Mouse (Mus musculus) heart, embryonic 12.5 days (tissue): Measurements from ENCODE around the gene Plcl2. TPM values are rescaled to one million over a fixed set of nuclear protein-coding genes. Genes with fewer than 3 reads are reported as not detected.
"Not testable (repeated sequence)": the region's sequence is repeated elsewhere in the genome, so short reads cannot be mapped to it uniquely, and the experiment has no call there.

Experiments
- ATAC-seq: fragments of 200-750 bp; cut with Nextera tagmentation; 2 replicates; pipeline ENCODE4 v1.8.0; 2017; ENCODE audit warnings: moderate TSS enrichment, moderate library complexity; ENCODE audit not compliant: insufficient number of reproducible peaks, low FRiP score
- H3K27ac ChIP-seq: fragments of 300-500 bp; sonication (generic); 2 replicates; pipeline ENCODE4 v1.5.1; 2016; ENCODE audit warnings: mild to moderate bottlenecking, moderate library complexity; ENCODE audit not compliant: poor library complexity, severe bottlenecking
- H3K27me3 ChIP-seq: fragments of 300-500 bp; sonication (generic); replicated peaks from 2 replicates; pipeline ENCODE4 v1.6.1; 2016; ENCODE audit warnings: mild to moderate bottlenecking, moderate library complexity
- H3K36me3 ChIP-seq: fragments of 300-500 bp; sonication (generic); 2 replicates; pipeline ENCODE4 v1.6.1; 2016; ENCODE audit warnings: mild to moderate bottlenecking, moderate library complexity
- H3K4me1 ChIP-seq: fragments of 300-500 bp; sonication (generic); replicated peaks from 2 replicates; pipeline ENCODE4 v1.6.1; 2016; ENCODE audit warnings: mild to moderate bottlenecking
- H3K4me2 ChIP-seq: fragments of 300-500 bp; sonication (generic); 2 replicates; pipeline ENCODE4 v1.6.1; 2016; ENCODE audit warnings: mild to moderate bottlenecking, moderate library complexity
- H3K4me3 ChIP-seq: fragments of 300-500 bp; sonication (generic); 2 replicates; pipeline ENCODE4 v1.5.1; 2016; ENCODE audit warnings: mild to moderate bottlenecking
- H3K9ac ChIP-seq: fragments of 300-500 bp; sonication (generic); 2 replicates; pipeline ENCODE4 v1.6.1; 2016; ENCODE audit warnings: mild to moderate bottlenecking, moderate library complexity
- H3K9me3 ChIP-seq: fragments of 300-500 bp; sonication (generic); replicated peaks from 2 replicates; pipeline ENCODE4 v1.6.1; 2016; ENCODE audit warnings: mild to moderate bottlenecking, moderate library complexity
- WGBS: fragments of 180-500 bp; shearing (Covaris S2); methylation state at CpG from one replicate; pipeline ENCODE4 v1.1.7; 2016; 5-methylcytosine and 5-hydroxymethylcytosine counted together
- polyA plus RNA-seq: library from polyadenylated mRNA; unstranded; fragments of >200 nt; fragmentation: Nextera tagmentation; extraction: Ambion mirVana; gene quantifications from 2 replicates; pipeline ENCODE4 v1.2.1, GENCODE M21; 2016

The Plcl2 gene
- polyA plus RNA-seq, 1 experiment from 2014 or later = 4.6 TPM

GRCm38 (mm10) chr17:50677978-50678712, 168.9 kb downstream of the Plcl2 start:
- Histone ChIP-seq H3K4me3 (no peak overlapping the region), H3K36me3 (no peaks in the 10 kb centered on the region), H3K4me2 (no peak overlapping the region), H3K27me3 (no peaks in the 10 kb centered on the region), H3K9ac (no peak overlapping the region), H3K9me3 (no peaks in the 10 kb centered on the region), H3K4me1 (peaks cover 32% of the 10 kb centered on the region), H3K27ac (no peak overlapping the region; the same call in 1 of the 2 replicates)
- 49% methylated on average over 10 of the region's 10 CpGs for WGBS
- ATAC-seq = no peak

GRCm38 (mm10) chr17:50678748-50679147, 169.5 kb downstream of the Plcl2 start:
- H3K4me2 ChIP-seq = no peak overlapping the region
- H3K27me3 ChIP-seq = no peaks in the 10 kb centered on the region
- no peak overlapping the region for H3K27ac ChIP-seq
- H3K4me1 ChIP-seq = peaks cover 35% of the 10 kb centered on the region
- H3K4me3 ChIP-seq = no peak overlapping the region
- H3K9ac ChIP-seq = no peak overlapping the region
- no peaks in the 10 kb centered on the region for H3K36me3 ChIP-seq
- no peak for ATAC-seq
- no peaks in the 10 kb centered on the region for H3K9me3 ChIP-seq
- 68% methylated on average over 2 of the region's 2 CpGs for WGBS

- Histone ChIP-seq H3K27ac (no peak overlapping the region), H3K9ac (no peak overlapping the region), H3K4me3 (no peak overlapping the region), H3K9me3 (no peaks in the 10 kb centered on the region), H3K36me3 (no peaks in the 10 kb centered on the region), H3K4me2 (no peak overlapping the region), H3K27me3 (no peaks in the 10 kb centered on the region), H3K4me1 (peaks cover 42% of the 10 kb centered on the region)
- 81% methylated on average over 12 of the region's 12 CpGs for WGBS
- ATAC-seq = no peak
Measured at GRCm38 (mm10) chr17:50679613-50680534, 170.7 kb downstream of the Plcl2 start.

- WGBS = 36% methylated on average over 3 of the region's 3 CpGs
- H3K36me3 ChIP-seq = peaks cover 1% of the 10 kb centered on the region; the same call in 1 of the 2 replicates
Measured at GRCm38 (mm10) chr17:50682696-50683095, 173.5 kb downstream of the Plcl2 start.

GRCm38 (mm10) chr17:50684960-50685645, 175.9 kb downstream of the Plcl2 start:
- no peak overlapping the region for H3K27ac ChIP-seq
- no peak for ATAC-seq
- no peaks in the 10 kb centered on the region for H3K27me3 ChIP-seq
- no peak overlapping the region for H3K9ac ChIP-seq
- H3K4me2 ChIP-seq = no peak overlapping the region
- 62% methylated on average over 7 of the region's 7 CpGs for WGBS
- peaks cover 15% of the 10 kb centered on the region; the same call in 1 of the 2 replicates for H3K36me3 ChIP-seq
- no peak overlapping the region for H3K4me3 ChIP-seq
- H3K4me1 ChIP-seq = peaks cover 22% of the 10 kb centered on the region
- no peaks in the 10 kb centered on the region for H3K9me3 ChIP-seq

More at GRCm38 (mm10) chr17:50682696-50683095, 173.5 kb downstream of the Plcl2 start:
- Histone ChIP-seq H3K9me3 (no peaks in the 10 kb centered on the region), H3K4me3 (no peak overlapping the region), H3K9ac (no peak overlapping the region), H3K27ac (no peak overlapping the region), H3K4me1 (peaks cover 43% of the 10 kb centered on the region), H3K27me3 (no peaks in the 10 kb centered on the region), H3K4me2 (no peak overlapping the region)
- no peak for ATAC-seq

- no peaks in the 10 kb centered on the region for H3K9me3 ChIP-seq
- no peak for ATAC-seq
- no peaks in the 10 kb centered on the region for H3K27me3 ChIP-seq
- H3K4me2 ChIP-seq = no peak overlapping the region
- no peak overlapping the region for H3K4me3 ChIP-seq
- no peak overlapping the region for H3K27ac ChIP-seq
- no peak overlapping the region for H3K9ac ChIP-seq
- peaks cover 18% of the 10 kb centered on the region for H3K4me1 ChIP-seq
- H3K36me3 ChIP-seq = peaks cover 15% of the 10 kb centered on the region; the same call in 1 of the 2 replicates
- 79% methylated on average over 10 of the region's 10 CpGs for WGBS
Measured at GRCm38 (mm10) chr17:50687670-50688069, 178.5 kb downstream of the Plcl2 start.

- 85% methylated on average over 6 of the region's 6 CpGs for WGBS
- ATAC-seq = no peak
- Histone ChIP-seq H3K9ac (no peak overlapping the region), H3K27ac (no peak overlapping the region), H3K36me3 (peaks cover 15% of the 10 kb centered on the region; the same call in 1 of the 2 replicates), H3K9me3 (no peaks in the 10 kb centered on the region), H3K4me2 (no peak overlapping the region), H3K4me3 (no peak overlapping the region), H3K4me1 (peaks cover 15% of the 10 kb centered on the region), H3K27me3 (no peaks in the 10 kb centered on the region)
Measured at GRCm38 (mm10) chr17:50688135-50688534, 178.9 kb downstream of the Plcl2 start.

- 11% methylated on average over 39 of the region's 39 CpGs for WGBS
- H3K9me3 ChIP-seq = not testable (repeated sequence)
- H3K4me3 ChIP-seq = peak overlapping the region; percentile 23
Measured at GRCm38 (mm10) chr17:50698410-50698809, 189.2 kb downstream of the Plcl2 start.

GRCm38 (mm10) chr17:50710497-50711222, 201.5 kb downstream of the Plcl2 start:
- H3K9ac ChIP-seq = no peak overlapping the region
- no peaks in the 10 kb centered on the region for H3K4me1 ChIP-seq
- no peaks in the 10 kb centered on the region for H3K27me3 ChIP-seq
- 83% methylated on average over 7 of the region's 7 CpGs for WGBS
- H3K4me2 ChIP-seq = no peak overlapping the region
- ATAC-seq = no peak
- H3K27ac ChIP-seq = no peak overlapping the region
- no peaks in the 10 kb centered on the region for H3K36me3 ChIP-seq
- H3K4me3 ChIP-seq = no peak overlapping the region
- peaks cover 6% of the 10 kb centered on the region; the same call in 1 of the 2 replicates for H3K9me3 ChIP-seq

More at GRCm38 (mm10) chr17:50698410-50698809, 189.2 kb downstream of the Plcl2 start:
- ATAC-seq, H3K4me1 ChIP-seq, H3K27ac ChIP-seq, H3K9ac ChIP-seq, H3K27me3 ChIP-seq, H3K36me3 ChIP-seq: not testable (repeated sequence)
- peak overlapping the region; percentile 59 for H3K4me2 ChIP-seq

- no peak overlapping the region for H3K27ac ChIP-seq
- H3K27me3 ChIP-seq = no peaks in the 10 kb centered on the region
- H3K9ac ChIP-seq = no peak overlapping the region
- no peaks in the 10 kb centered on the region; the same call in 1 of the 2 replicates for H3K9me3 ChIP-seq
- H3K4me1 ChIP-seq = no peaks in the 10 kb centered on the region
- WGBS = 80% methylated on average over 5 of the region's 5 CpGs
- H3K36me3 ChIP-seq = no peaks in the 10 kb centered on the region
- ATAC-seq = no peak
- H3K4me2 ChIP-seq = no peak overlapping the region
- no peak overlapping the region for H3K4me3 ChIP-seq
Measured at GRCm38 (mm10) chr17:50717586-50717985, 208.4 kb downstream of the Plcl2 start.
